Mouse (Mus musculus): ENCODE data around the gene Adap1. TPM values are rescaled to one million over a fixed set of nuclear protein-coding genes. Genes with fewer than 3 reads are reported as not detected.
A peak's percentile ranks its signal among the peaks of the same experiment; 100 is the strongest.

Adap1 gene
- 57.5 and 66.5 TPM in 2 replicates for polyA plus RNA-seq (2015; fragmentation: Nextera tagmentation; extraction: Ambion mirVana)

GRCm38 (mm10) chr5:139325395-139325966, at the start of gene Adap1:
Adap1 (minus strand) TSS chr5:139325622.
- Histone ChIP-seq H3K27me3 (replicated peaks; ENCODE audit: control insufficient read depth, insufficient read depth, low read length) (no peaks in the 10 kb centered on the region; the same call in 1 of the 2 replicates), H3K4me3 (ENCODE audit: low read length) (peak within 1 kb of the TSS; percentile 70), H3K4me2 (ENCODE audit: low read length) (peak within 1 kb of the TSS; percentile 74), H3K9me3 (ENCODE audit: control insufficient read depth, low read length) (no peaks in the 10 kb centered on the region), H3K27ac (ENCODE audit: low read depth, low read length) (peak within 1 kb of the TSS; percentile 86), H3K9ac (ENCODE audit: low read depth, low read length) (peak within 1 kb of the TSS; percentile 89), H3K4me1 (ENCODE audit: control insufficient read depth, insufficient read depth, low read depth, low read length) (peaks cover 14% of the 10 kb centered on the region), H3K36me3 (ENCODE audit: control insufficient read depth, insufficient read depth, low read length) (no peaks in the 10 kb centered on the region)
- 2% methylated on average over 53 of the region's 61 CpGs for WGBS
- peak; percentile 81 for ATAC-seq

- H3K4me3 ChIP-seq (ENCODE audit: low read length), result no peak overlapping the region
- no peaks in the 10 kb centered on the region for H3K27me3 ChIP-seq (replicated peaks; ENCODE audit: control insufficient read depth, insufficient read depth, low read length)
- peaks cover 20% of the 10 kb centered on the region for H3K4me1 ChIP-seq (ENCODE audit: control insufficient read depth, insufficient read depth, low read depth, low read length)
- no peak for ATAC-seq
- no peak overlapping the region for H3K9ac ChIP-seq (ENCODE audit: low read depth, low read length)
- no peak overlapping the region for H3K4me2 ChIP-seq (ENCODE audit: low read length)
- H3K9me3 ChIP-seq (ENCODE audit: control insufficient read depth, low read length), result no peaks in the 10 kb centered on the region
- H3K36me3 ChIP-seq (ENCODE audit: control insufficient read depth, insufficient read depth, low read length), result no peaks in the 10 kb centered on the region
- no peak overlapping the region for H3K27ac ChIP-seq (ENCODE audit: low read depth, low read length)
- 75% methylated on average over 2 of the region's 2 CpGs for WGBS
Observed at GRCm38 (mm10) chr5:139374841-139375240, 49.4 kb upstream of the Adap1 start.

- Histone ChIP-seq H3K4me2 (ENCODE audit: low read length) (no peak overlapping the region), H3K9ac (ENCODE audit: low read depth, low read length) (no peak overlapping the region), H3K27me3 (replicated peaks; ENCODE audit: control insufficient read depth, insufficient read depth, low read length) (no peaks in the 10 kb centered on the region), H3K4me3 (ENCODE audit: low read length) (no peak overlapping the region), H3K27ac (ENCODE audit: low read depth, low read length) (no peak overlapping the region), H3K4me1 (ENCODE audit: control insufficient read depth, insufficient read depth, low read depth, low read length) (peaks cover 18% of the 10 kb centered on the region), H3K36me3 (ENCODE audit: control insufficient read depth, insufficient read depth, low read length) (no peaks in the 10 kb centered on the region), H3K9me3 (ENCODE audit: control insufficient read depth, low read length) (no peaks in the 10 kb centered on the region)
- WGBS, result 80% methylated on average over 6 of the region's 6 CpGs
- ATAC-seq, result no peak
Observed at GRCm38 (mm10) chr5:139373889-139374444, 48.5 kb upstream of the Adap1 start.

- Histone ChIP-seq H3K27ac (ENCODE audit: low read depth, low read length) (no peak overlapping the region), H3K4me1 (ENCODE audit: control insufficient read depth, insufficient read depth, low read depth, low read length) (peaks cover 18% of the 10 kb centered on the region), H3K4me2 (ENCODE audit: low read length) (no peak overlapping the region), H3K27me3 (replicated peaks; ENCODE audit: control insufficient read depth, insufficient read depth, low read length) (no peaks in the 10 kb centered on the region), H3K9me3 (ENCODE audit: control insufficient read depth, low read length) (no peaks in the 10 kb centered on the region), H3K36me3 (ENCODE audit: control insufficient read depth, insufficient read depth, low read length) (no peaks in the 10 kb centered on the region), H3K4me3 (ENCODE audit: low read length) (no peak overlapping the region), H3K9ac (ENCODE audit: low read depth, low read length) (no peak overlapping the region)
- no peak for ATAC-seq
- WGBS, result 89% methylated on average over 3 of the region's 3 CpGs
Observed at GRCm38 (mm10) chr5:139373126-139373525, 47.7 kb upstream of the Adap1 start.

- ATAC-seq, result peak; percentile 95
- H3K9ac ChIP-seq (ENCODE audit: low read depth, low read length), result peak overlapping the region; percentile 95
- H3K27me3 ChIP-seq (replicated peaks; ENCODE audit: control insufficient read depth, insufficient read depth, low read length), result no peaks in the 10 kb centered on the region
- peaks cover 18% of the 10 kb centered on the region for H3K4me1 ChIP-seq (ENCODE audit: control insufficient read depth, insufficient read depth, low read depth, low read length)
- peak overlapping the region; percentile 72 for H3K4me3 ChIP-seq (ENCODE audit: low read length)
- WGBS, result 3% methylated on average over 35 of the region's 39 CpGs
- H3K27ac ChIP-seq (ENCODE audit: low read depth, low read length), result peak overlapping the region; percentile 86
- peak overlapping the region; percentile 89 for H3K4me2 ChIP-seq (ENCODE audit: low read length)
- H3K36me3 ChIP-seq (ENCODE audit: control insufficient read depth, insufficient read depth, low read length), result no peaks in the 10 kb centered on the region
- no peaks in the 10 kb centered on the region for H3K9me3 ChIP-seq (ENCODE audit: control insufficient read depth, low read length)
Observed at GRCm38 (mm10) chr5:139371631-139372401, 46.4 kb upstream of the Adap1 start.

GRCm38 (mm10) chr5:139371118-139371517, 45.7 kb upstream of the Adap1 start:
- no peak for ATAC-seq
- 53% methylated on average over 5 of the region's 5 CpGs for WGBS
- peak overlapping the region; percentile 1 for H3K9ac ChIP-seq (ENCODE audit: low read depth, low read length)
- no peaks in the 10 kb centered on the region for H3K27me3 ChIP-seq (replicated peaks; ENCODE audit: control insufficient read depth, insufficient read depth, low read length)
- H3K4me3 ChIP-seq (ENCODE audit: low read length), result no peak overlapping the region; the same call in 1 of the 2 replicates
- no peak overlapping the region for H3K27ac ChIP-seq (ENCODE audit: low read depth, low read length)
- H3K36me3 ChIP-seq (ENCODE audit: control insufficient read depth, insufficient read depth, low read length), result no peaks in the 10 kb centered on the region
- peak overlapping the region; percentile 89 for H3K4me2 ChIP-seq (ENCODE audit: low read length)
- peaks cover 18% of the 10 kb centered on the region for H3K4me1 ChIP-seq (ENCODE audit: control insufficient read depth, insufficient read depth, low read depth, low read length)
- H3K9me3 ChIP-seq (ENCODE audit: control insufficient read depth, low read length), result no peaks in the 10 kb centered on the region

- Histone ChIP-seq H3K27me3 (replicated peaks; ENCODE audit: control insufficient read depth, insufficient read depth, low read length) (no peaks in the 10 kb centered on the region), H3K4me1 (ENCODE audit: control insufficient read depth, insufficient read depth, low read depth, low read length) (peaks cover 18% of the 10 kb centered on the region), H3K4me3 (ENCODE audit: low read length) (no peak overlapping the region), H3K36me3 (ENCODE audit: control insufficient read depth, insufficient read depth, low read length) (no peaks in the 10 kb centered on the region), H3K9me3 (ENCODE audit: control insufficient read depth, low read length) (no peaks in the 10 kb centered on the region), H3K4me2 (ENCODE audit: low read length) (no peak overlapping the region), H3K27ac (ENCODE audit: low read depth, low read length) (no peak overlapping the region), H3K9ac (ENCODE audit: low read depth, low read length) (peak overlapping the region; percentile 43)
- 89% methylated on average over 6 of the region's 6 CpGs for whole genome bisulfite sequencing
- no peak for ATAC-seq
Observed at GRCm38 (mm10) chr5:139370336-139370735, 44.9 kb upstream of the Adap1 start.

GRCm38 (mm10) chr5:139368638-139369320, 43.4 kb upstream of the Adap1 start:
- Histone ChIP-seq H3K4me2 (ENCODE audit: low read length) (no peak overlapping the region), H3K9ac (ENCODE audit: low read depth, low read length) (no peak overlapping the region), H3K27ac (ENCODE audit: low read depth, low read length) (no peak overlapping the region), H3K9me3 (ENCODE audit: control insufficient read depth, low read length) (no peaks in the 10 kb centered on the region), H3K4me1 (ENCODE audit: control insufficient read depth, insufficient read depth, low read depth, low read length) (peaks cover 29% of the 10 kb centered on the region), H3K36me3 (ENCODE audit: control insufficient read depth, insufficient read depth, low read length) (no peaks in the 10 kb centered on the region), H3K4me3 (ENCODE audit: low read length) (no peak overlapping the region), H3K27me3 (replicated peaks; ENCODE audit: control insufficient read depth, insufficient read depth, low read length) (no peaks in the 10 kb centered on the region)
- ATAC-seq, result no peak
- 81% methylated on average over 11 of the region's 11 CpGs for WGBS
